Mouse (Mus musculus): ENCODE results near the gene Ets2. TPM values are rescaled to one million over a fixed set of nuclear protein-coding genes. Genes with fewer than 3 reads are reported as not detected.
"Not testable (repeated sequence)": the region's sequence is repeated elsewhere in the genome, so short reads cannot be mapped to it uniquely, and the experiment has no call there.

The Ets2 gene
- polyA plus RNA-seq, 1 experiment from 2014 or later = 18.0 TPM

- no peaks in the 10 kb centered on the region for H3K27me3 ChIP-seq (replicated peaks)
- H3K9me3 ChIP-seq = no peaks in the 10 kb centered on the region
- ATAC-seq (replicated peaks) = no peak
- no peak overlapping the region for H3K9ac ChIP-seq
- 81% methylated on average over 6 of the region's 6 CpGs for WGBS
- no peak overlapping the region for H3K27ac ChIP-seq
- no peak overlapping the region for H3K4me3 ChIP-seq
- H3K4me2 ChIP-seq = no peak overlapping the region
- H3K4me1 ChIP-seq = no peaks in the 10 kb centered on the region
- no peaks in the 10 kb centered on the region for H3K36me3 ChIP-seq (replicated peaks)
Measured at GRCm38 (mm10) chr16:95761742-95762141, 59.9 kb downstream of the Ets2 start.

GRCm38 (mm10) chr16:95763201-95763600 lies 61.3 kb downstream of the Ets2 start:
- WGBS = 90% methylated on average over 6 of the region's 6 CpGs
- no peak overlapping the region for H3K27ac ChIP-seq

GRCm38 (mm10) chr16:95764041-95764440 lies 62.2 kb downstream of the Ets2 start:
- H3K27ac ChIP-seq; H3K27me3 ChIP-seq (replicated peaks); H3K9me3 ChIP-seq; H3K4me1 ChIP-seq; H3K4me2 ChIP-seq; H3K9ac ChIP-seq; H3K4me3 ChIP-seq; ATAC-seq (replicated peaks); H3K36me3 ChIP-seq (replicated peaks): not testable (repeated sequence)
- 68% methylated on average over 8 of the region's 8 CpGs for WGBS

More at GRCm38 (mm10) chr16:95763201-95763600, 61.3 kb downstream of the Ets2 start:
- no peaks in the 10 kb centered on the region for H3K4me1 ChIP-seq
- H3K4me3 ChIP-seq = no peak overlapping the region
- no peaks in the 10 kb centered on the region for H3K36me3 ChIP-seq (replicated peaks)
- H3K9me3 ChIP-seq = no peaks in the 10 kb centered on the region
- no peak overlapping the region for H3K9ac ChIP-seq
- H3K27me3 ChIP-seq (replicated peaks) = no peaks in the 10 kb centered on the region
- no peak overlapping the region for H3K4me2 ChIP-seq
- no peak for ATAC-seq (replicated peaks)

GRCm38 (mm10) chr16:95766181-95766580 lies 64.3 kb downstream of the Ets2 start:
- Histone ChIP-seq H3K27me3 (replicated peaks) (no peaks in the 10 kb centered on the region), H3K27ac (no peak overlapping the region), H3K4me1 (no peaks in the 10 kb centered on the region), H3K4me2 (no peak overlapping the region), H3K9ac (no peak overlapping the region), H3K9me3 (no peaks in the 10 kb centered on the region), H3K4me3 (no peak overlapping the region), H3K36me3 (replicated peaks) (no peaks in the 10 kb centered on the region)
- 70% methylated on average over 3 of the region's 3 CpGs for WGBS
- ATAC-seq (replicated peaks) = no peak

- H3K4me2 ChIP-seq = no peak overlapping the region
- H3K36me3 ChIP-seq (replicated peaks) = no peaks in the 10 kb centered on the region
- no peaks in the 10 kb centered on the region for H3K9me3 ChIP-seq
- WGBS = 57% methylated on average over 2 of the region's 2 CpGs
- no peaks in the 10 kb centered on the region for H3K27me3 ChIP-seq (replicated peaks)
- no peaks in the 10 kb centered on the region for H3K4me1 ChIP-seq
- no peak overlapping the region for H3K4me3 ChIP-seq
- ATAC-seq (replicated peaks) = no peak
- H3K9ac ChIP-seq = no peak overlapping the region
- H3K27ac ChIP-seq = no peak overlapping the region
Measured at GRCm38 (mm10) chr16:95767246-95767645, 65.4 kb downstream of the Ets2 start.

- Histone ChIP-seq H3K4me1 (no peaks in the 10 kb centered on the region), H3K9ac (no peak overlapping the region), H3K4me2 (no peak overlapping the region), H3K36me3 (replicated peaks) (no peaks in the 10 kb centered on the region), H3K9me3 (no peaks in the 10 kb centered on the region), H3K27me3 (replicated peaks) (no peaks in the 10 kb centered on the region), H3K4me3 (no peak overlapping the region), H3K27ac (no peak overlapping the region)
- 43% methylated on average over 14 of the region's 14 CpGs for WGBS
- no peak for ATAC-seq (replicated peaks)
Measured at GRCm38 (mm10) chr16:95769066-95769995, 67.5 kb downstream of the Ets2 start.

GRCm38 (mm10) chr16:95769996-95770334 lies 68.1 kb downstream of the Ets2 start:
- Histone ChIP-seq H3K27me3 (replicated peaks) (no peaks in the 10 kb centered on the region), H3K4me3 (no peak overlapping the region), H3K9ac (no peak overlapping the region), H3K4me1 (no peaks in the 10 kb centered on the region), H3K27ac (no peak overlapping the region), H3K36me3 (replicated peaks) (no peaks in the 10 kb centered on the region), H3K4me2 (no peak overlapping the region), H3K9me3 (no peaks in the 10 kb centered on the region)
- 86% methylated on average over 5 of the region's 5 CpGs for WGBS
- ATAC-seq (replicated peaks) = peak; percentile 62; the same call in 1 of the 2 replicates

- Histone ChIP-seq H3K4me2 (no peak overlapping the region), H3K4me1 (no peaks in the 10 kb centered on the region), H3K4me3 (no peak overlapping the region), H3K36me3 (replicated peaks) (no peaks in the 10 kb centered on the region), H3K27me3 (replicated peaks) (no peaks in the 10 kb centered on the region), H3K27ac (peak overlapping the region; percentile 27; the same call in 1 of the 2 replicates), H3K9ac (no peak overlapping the region), H3K9me3 (no peaks in the 10 kb centered on the region)
- ATAC-seq (replicated peaks) = peak; percentile 50; the same call in 1 of the 2 replicates
Measured at GRCm38 (mm10) chr16:95770402-95770801, 68.5 kb downstream of the Ets2 start.

Other genes starting within 250 kb of the Ets2 start
- 2.6 and 2.8 TPM in 2 replicates for gene Erg, start 115.5 kb upstream of the Ets2 start, polyA plus RNA-seq (2015; fragmentation: Nextera tagmentation; extraction: Ambion mirVana)